Mouse (Mus musculus) kidney, embryonic 16.5 days (tissue): Measurements from ENCODE around the gene Nutm1. TPM values are rescaled to one million over a fixed set of nuclear protein-coding genes. Genes with fewer than 3 reads are reported as not detected.
A peak's percentile ranks its signal among the peaks of the same experiment; 100 is the strongest.

Experiments
- ATAC-seq: fragments of 200-750 bp; cut with Nextera tagmentation; 2 replicates; pipeline ENCODE4 v1.8.0; 2017; ENCODE audit warnings: moderate TSS enrichment; ENCODE audit not compliant: low FRiP score, low TSS enrichment
- H3K27ac ChIP-seq: fragments of 300-500 bp; sonication (generic); 2 replicates; pipeline ENCODE4 v1.5.1; 2014; ENCODE audit warnings: low read length
- H3K27me3 ChIP-seq: fragments of 300-500 bp; sonication (generic); 2 replicates; pipeline ENCODE4 v1.6.1; 2014; ENCODE audit warnings: low read length, control low read depth, mixed read lengths; ENCODE audit not compliant: insufficient read depth
- H3K36me3 ChIP-seq: fragments of 300-500 bp; sonication (generic); 2 replicates; pipeline ENCODE4 v1.6.1; 2014; ENCODE audit warnings: low read length, control low read depth, mixed read lengths; ENCODE audit not compliant: insufficient read depth
- H3K4me1 ChIP-seq: fragments of 300-500 bp; sonication (generic); 2 replicates; pipeline ENCODE4 v1.6.1; 2014; ENCODE audit warnings: low read length, control low read depth, mixed read lengths; ENCODE audit not compliant: insufficient read depth
- H3K4me2 ChIP-seq: fragments of 300-500 bp; sonication (generic); replicated peaks from 2 replicates; pipeline ENCODE4 v1.6.1; 2014; ENCODE audit warnings: low read depth, low read length
- H3K4me3 ChIP-seq: fragments of 300-500 bp; sonication (generic); 2 replicates; pipeline ENCODE4 v1.5.1; 2014; ENCODE audit warnings: mild to moderate bottlenecking, low read length
- H3K9ac ChIP-seq: fragments of 300-500 bp; sonication (generic); replicated peaks from 2 replicates; pipeline ENCODE4 v1.6.1; 2014; ENCODE audit warnings: low read length
- H3K9me3 ChIP-seq: fragments of 300-500 bp; sonication (generic); 2 replicates; pipeline ENCODE4 v1.6.1; 2016; ENCODE audit warnings: low read length, control low read depth
- WGBS: fragments of 180-500 bp; shearing (Covaris S2); extraction: QIAGEN DNeasy Blood & Tissue Kit; methylation state at CpG from one replicate; pipeline ENCODE4 v1.1.7; 2014; 5-methylcytosine and 5-hydroxymethylcytosine counted together
- polyA plus RNA-seq: library from polyadenylated mRNA; unstranded; fragments of >200 nt; fragmentation: Nextera tagmentation; extraction: Ambion mirVana; gene quantifications from 2 replicates; pipeline ENCODE4 v1.2.1, GENCODE M21; 2015

Gene Nutm1
- polyA plus RNA-seq, 1 experiment from 2014 or later = 0.05 TPM

- Histone ChIP-seq H3K36me3 (peaks cover 3% of the 10 kb centered on the region; the same call in 1 of the 2 replicates), H3K4me3 (peak overlapping the region; percentile 83), H3K27me3 (no peaks in the 10 kb centered on the region), H3K4me1 (peaks cover 34% of the 10 kb centered on the region), H3K4me2 (peak overlapping the region; percentile 96), H3K9me3 (no peaks in the 10 kb centered on the region), H3K27ac (peak overlapping the region; percentile 94), H3K9ac (peak overlapping the region; percentile 87)
- WGBS = 2% methylated on average over 25 of the region's 28 CpGs
- ATAC-seq = peak; percentile 46; the same call in 1 of the 2 replicates
Observed at GRCm38 (mm10) chr2:112239935-112240721, 19.0 kb downstream of the Nutm1 start.

GRCm38 (mm10) chr2:112239212-112239934 lies 19.7 kb downstream of the Nutm1 start, which contains the start of gene Lpcat4:
TSS of gene Lpcat4 (plus strand) at chr2:112239468.
- Histone ChIP-seq H3K4me1 (peaks cover 34% of the 10 kb centered on the region), H3K27me3 (no peaks in the 10 kb centered on the region), H3K36me3 (peaks cover 3% of the 10 kb centered on the region; the same call in 1 of the 2 replicates), H3K9ac (peak within 1 kb of the TSS; percentile 87), H3K27ac (peak within 1 kb of the TSS; percentile 94), H3K9me3 (no peaks in the 10 kb centered on the region), H3K4me2 (peak within 1 kb of the TSS; percentile 96), H3K4me3 (peak within 1 kb of the TSS; percentile 83)
- peak; percentile 92 for ATAC-seq
- WGBS = under 1% methylated on average over 65 of the region's 94 CpGs

GRCm38 (mm10) chr2:112238006-112238405 lies 21.1 kb downstream of the Nutm1 start:
- Histone ChIP-seq H3K9me3 (no peaks in the 10 kb centered on the region), H3K27ac (no peak overlapping the region), H3K4me3 (no peak overlapping the region), H3K27me3 (no peaks in the 10 kb centered on the region), H3K4me2 (0 out of 2 replicates have a peak overlapping the region, but pooled peaks have one; percentile 13), H3K4me1 (peaks cover 29% of the 10 kb centered on the region), H3K9ac (no peak overlapping the region), H3K36me3 (no peaks in the 10 kb centered on the region)
- ATAC-seq = no peak
- WGBS = 9% methylated on average over 4 of the region's 4 CpGs

- Histone ChIP-seq H3K4me3 (no peak overlapping the region), H3K9me3 (no peaks in the 10 kb centered on the region), H3K4me1 (peaks cover 20% of the 10 kb centered on the region), H3K27me3 (no peaks in the 10 kb centered on the region), H3K9ac (no peak overlapping the region), H3K4me2 (no peak overlapping the region), H3K27ac (no peak overlapping the region), H3K36me3 (no peaks in the 10 kb centered on the region)
- ATAC-seq = no peak
- 64% methylated on average over 2 of the region's 2 CpGs for WGBS
Observed at GRCm38 (mm10) chr2:112236620-112237019, 22.5 kb downstream of the Nutm1 start.

- H3K9me3 ChIP-seq = no peaks in the 10 kb centered on the region
Observed at GRCm38 (mm10) chr2:112232623-112233022, 26.5 kb downstream of the Nutm1 start.

GRCm38 (mm10) chr2:112224356-112224755 lies 34.7 kb downstream of the Nutm1 start:
- no peak overlapping the region for H3K4me2 ChIP-seq
- no peaks in the 10 kb centered on the region for H3K4me1 ChIP-seq
- H3K27ac ChIP-seq = no peak overlapping the region
- H3K9me3 ChIP-seq = no peaks in the 10 kb centered on the region
- H3K27me3 ChIP-seq = no peaks in the 10 kb centered on the region
- H3K9ac ChIP-seq = no peak overlapping the region
- no peak for ATAC-seq
- WGBS = 54% methylated on average over 4 of the region's 4 CpGs
- H3K4me3 ChIP-seq = no peak overlapping the region
- no peaks in the 10 kb centered on the region for H3K36me3 ChIP-seq

More at GRCm38 (mm10) chr2:112232623-112233022, 26.5 kb downstream of the Nutm1 start:
- no peaks in the 10 kb centered on the region for H3K36me3 ChIP-seq
- H3K27ac ChIP-seq = no peak overlapping the region
- H3K27me3 ChIP-seq = no peaks in the 10 kb centered on the region
- WGBS = 79% methylated on average over 1 of the region's 1 CpGs
- no peak for ATAC-seq
- no peak overlapping the region for H3K4me3 ChIP-seq
- H3K9ac ChIP-seq = no peak overlapping the region
- H3K4me1 ChIP-seq = no peaks in the 10 kb centered on the region
- H3K4me2 ChIP-seq = no peak overlapping the region

- Histone ChIP-seq H3K36me3 (no peaks in the 10 kb centered on the region), H3K27me3 (no peaks in the 10 kb centered on the region), H3K9ac (no peak overlapping the region), H3K4me3 (no peak overlapping the region), H3K27ac (no peak overlapping the region), H3K9me3 (no peaks in the 10 kb centered on the region), H3K4me1 (no peaks in the 10 kb centered on the region), H3K4me2 (no peak overlapping the region)
- no peak for ATAC-seq
- 78% methylated on average over 5 of the region's 5 CpGs for WGBS
Observed at GRCm38 (mm10) chr2:112222607-112223006, 36.5 kb downstream of the Nutm1 start.

GRCm38 (mm10) chr2:112220880-112221279 lies 38.2 kb downstream of the Nutm1 start:
- H3K4me3 ChIP-seq = no peak overlapping the region
- no peaks in the 10 kb centered on the region for H3K36me3 ChIP-seq
- H3K27ac ChIP-seq = no peak overlapping the region
- no peak overlapping the region for H3K9ac ChIP-seq
- no peaks in the 10 kb centered on the region for H3K27me3 ChIP-seq
- no peaks in the 10 kb centered on the region for H3K9me3 ChIP-seq
- ATAC-seq = no peak
- WGBS = 85% methylated on average over 5 of the region's 5 CpGs
- no peak overlapping the region for H3K4me2 ChIP-seq
- no peaks in the 10 kb centered on the region for H3K4me1 ChIP-seq

GRCm38 (mm10) chr2:112217614-112218013 lies 41.5 kb downstream of the Nutm1 start:
- H3K27ac ChIP-seq = no peak overlapping the region
- H3K36me3 ChIP-seq = no peaks in the 10 kb centered on the region
- H3K4me3 ChIP-seq = no peak overlapping the region
- no peaks in the 10 kb centered on the region for H3K4me1 ChIP-seq
- whole genome bisulfite sequencing = 80% methylated on average over 6 of the region's 6 CpGs
- ATAC-seq = no peak
- H3K4me2 ChIP-seq = no peak overlapping the region
- H3K27me3 ChIP-seq = no peaks in the 10 kb centered on the region
- H3K9me3 ChIP-seq = no peaks in the 10 kb centered on the region
- no peak overlapping the region for H3K9ac ChIP-seq
